Mouse (Mus musculus): ENCODE results near the gene Elk4. TPM values are rescaled to one million over a fixed set of nuclear protein-coding genes. Genes with fewer than 3 reads are reported as not detected.

Gene Elk4
- polyA plus RNA-seq, 1 experiment from 2014 or later = 22.0 TPM

DNA sequence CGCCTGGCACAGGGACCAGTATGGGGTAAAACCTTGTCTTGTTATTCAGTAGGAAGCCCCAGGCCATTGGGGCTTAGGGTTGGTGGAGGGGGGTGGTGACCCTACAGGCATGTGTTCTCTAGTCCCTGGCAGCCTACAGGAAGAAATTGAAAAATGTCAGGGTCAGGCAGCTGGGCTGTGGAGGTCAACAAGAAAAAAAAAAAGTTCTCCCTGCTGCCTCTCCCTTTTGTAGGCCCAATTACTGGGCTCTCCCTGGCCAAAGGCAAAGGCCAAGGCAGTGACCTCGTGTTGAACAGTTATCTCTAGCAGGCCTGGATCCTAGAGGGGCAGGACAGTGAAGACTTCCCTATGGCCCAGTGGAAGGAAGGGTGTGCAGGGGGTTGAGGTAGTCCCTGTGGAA is 26.9 kb upstream of the Elk4 start:
- H3K4me1 ChIP-seq (replicated peaks; ENCODE audit: insufficient read depth, low read length) = no peaks in the 10 kb centered on the region
- H3K9me3 ChIP-seq (replicated peaks; ENCODE audit: low read length) = no peaks in the 10 kb centered on the region
- ATAC-seq (replicated peaks; ENCODE audit: low FRiP score, low read depth) (no peak), DNase-seq (ENCODE audit: low spot score) (no peak)
- H3K4me3 ChIP-seq (replicated peaks; ENCODE audit: low read depth, low read length) = no peak overlapping the region
- WGBS = 44% methylated on average over 2 of the region's 2 CpGs
- TF ChIP-seq CTCF (IDR thresholded peaks at IDR 0.05; ENCODE audit: low read depth) = no peak
- H3K27me3 ChIP-seq (ENCODE audit: insufficient read depth, low read length) = no peaks in the 10 kb centered on the region
- H3K27ac ChIP-seq = no peak overlapping the region
- H3K4me2 ChIP-seq (ENCODE audit: low read length) = no peak overlapping the region
- no peak overlapping the region for H3K9ac ChIP-seq (ENCODE audit: low read depth, low read length)
- H3K36me3 ChIP-seq (ENCODE audit: insufficient read depth, low read length) = no peaks in the 10 kb centered on the region

DNA sequence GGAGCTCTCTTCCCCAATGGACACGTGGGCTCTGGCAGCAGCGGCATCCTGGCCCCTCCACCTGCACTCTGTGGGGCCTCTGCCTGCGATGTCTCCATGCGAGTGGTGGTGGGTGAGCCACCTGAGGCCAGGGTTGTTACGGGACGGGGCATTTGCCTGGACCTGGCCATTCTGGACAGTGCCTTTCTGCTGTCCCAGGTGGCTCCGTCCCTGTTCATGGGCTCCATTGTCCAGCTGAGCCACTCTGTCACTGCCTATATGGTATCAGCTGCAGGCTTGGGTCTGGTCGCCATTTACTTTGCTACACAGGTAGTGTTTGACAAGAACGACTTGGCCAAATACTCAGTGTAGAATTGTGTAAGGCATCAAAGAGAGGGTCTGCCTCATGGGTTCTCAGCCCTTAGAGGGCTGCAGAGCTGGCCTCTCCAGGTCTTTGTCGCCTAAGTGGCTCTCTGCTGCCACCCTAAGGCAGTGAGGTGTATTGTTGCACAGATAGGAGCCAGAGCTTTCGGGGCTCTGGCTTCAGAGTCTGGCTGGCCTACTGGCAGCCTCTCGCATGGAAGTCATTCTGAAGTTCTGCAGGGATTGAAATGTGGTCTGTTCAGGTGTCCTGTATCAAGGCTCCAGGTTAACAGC is 25.9 kb upstream of the Elk4 start:
- no peak; the same call in 1 of the 2 replicates for ATAC-seq (replicated peaks; ENCODE audit: low FRiP score, low read depth)
- Histone ChIP-seq H3K9ac (ENCODE audit: low read depth, low read length) (no peak overlapping the region), H3K36me3 (ENCODE audit: insufficient read depth, low read length) (no peaks in the 10 kb centered on the region), H3K9me3 (replicated peaks; ENCODE audit: low read length) (no peaks in the 10 kb centered on the region), H3K27ac (no peak overlapping the region), H3K4me3 (replicated peaks; ENCODE audit: low read depth, low read length) (no peak overlapping the region), H3K27me3 (ENCODE audit: insufficient read depth, low read length) (no peaks in the 10 kb centered on the region), H3K4me1 (replicated peaks; ENCODE audit: insufficient read depth, low read length) (no peaks in the 10 kb centered on the region), H3K4me2 (ENCODE audit: low read length) (no peak overlapping the region)
- DNase-seq (ENCODE audit: low spot score) = peak; percentile 78
- peak; percentile 89 for TF ChIP-seq CTCF (IDR thresholded peaks at IDR 0.05; ENCODE audit: low read depth)
- WGBS = 55% methylated on average over 12 of the region's 12 CpGs

DNA sequence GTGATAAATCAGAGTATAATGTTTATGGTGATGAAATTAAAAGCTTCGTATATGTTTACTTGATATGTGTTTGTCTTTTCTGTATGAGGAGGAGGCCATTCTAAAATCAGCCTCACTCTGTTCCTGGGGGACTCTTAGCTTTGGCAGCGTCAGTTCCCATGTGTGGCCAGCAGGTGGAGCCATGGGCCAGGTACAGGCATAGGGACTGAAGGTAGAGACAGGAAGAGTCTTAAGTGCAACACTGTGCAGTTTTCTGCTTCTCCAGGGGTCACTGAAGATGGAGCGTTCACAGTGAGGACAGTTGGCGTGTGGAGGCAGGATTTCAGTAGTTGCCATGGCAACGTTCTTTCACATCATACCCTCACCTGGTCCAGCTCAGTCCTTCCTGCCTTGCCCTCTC is 24.5 kb upstream of the Elk4 start:
- Histone ChIP-seq H3K4me1 (replicated peaks; ENCODE audit: insufficient read depth, low read length) (no peaks in the 10 kb centered on the region), H3K4me3 (replicated peaks; ENCODE audit: low read depth, low read length) (no peak overlapping the region), H3K9ac (ENCODE audit: low read depth, low read length) (no peak overlapping the region), H3K27ac (no peak overlapping the region), H3K36me3 (ENCODE audit: insufficient read depth, low read length) (no peaks in the 10 kb centered on the region), H3K4me2 (ENCODE audit: low read length) (no peak overlapping the region), H3K9me3 (replicated peaks; ENCODE audit: low read length) (no peaks in the 10 kb centered on the region), H3K27me3 (ENCODE audit: insufficient read depth, low read length) (no peaks in the 10 kb centered on the region)
- peak; percentile 78 for DNase-seq (ENCODE audit: low spot score)
- 9% methylated on average over 5 of the region's 5 CpGs for WGBS
- peak; percentile 95 for TF ChIP-seq CTCF (IDR thresholded peaks at IDR 0.05; ENCODE audit: low read depth)
- peak; percentile 67 for ATAC-seq (replicated peaks; ENCODE audit: low FRiP score, low read depth)

DNA sequence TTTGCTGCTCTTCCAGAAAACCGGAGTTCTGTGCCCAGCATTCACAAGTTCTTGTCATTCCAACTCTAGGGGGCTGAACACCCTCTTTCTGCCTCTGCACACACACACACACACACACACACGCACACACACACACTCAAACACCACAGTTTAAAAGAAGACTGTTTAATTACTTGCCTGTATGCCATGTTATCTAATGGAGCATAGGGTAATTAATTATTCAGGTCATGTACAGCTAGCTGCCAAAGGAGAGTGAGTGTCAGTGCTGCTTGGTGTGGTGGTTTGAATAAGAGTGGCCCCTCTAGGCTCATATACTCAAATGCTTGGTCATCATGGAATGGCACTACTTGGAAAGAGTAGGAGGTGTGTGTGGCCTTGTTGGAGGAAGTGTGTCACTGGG is 23.6 kb upstream of the Elk4 start:
- H3K36me3 ChIP-seq (ENCODE audit: insufficient read depth, low read length) = no peaks in the 10 kb centered on the region
- no peak overlapping the region for H3K4me3 ChIP-seq (replicated peaks; ENCODE audit: low read depth, low read length)
- no peak for ATAC-seq (replicated peaks; ENCODE audit: low FRiP score, low read depth)
- H3K27me3 ChIP-seq (ENCODE audit: insufficient read depth, low read length) = no peaks in the 10 kb centered on the region
- H3K4me2 ChIP-seq (ENCODE audit: low read length) = no peak overlapping the region
- WGBS = 77% methylated on average over 2 of the region's 2 CpGs
- H3K9ac ChIP-seq (ENCODE audit: low read depth, low read length) = no peak overlapping the region
- H3K4me1 ChIP-seq (replicated peaks; ENCODE audit: insufficient read depth, low read length) = no peaks in the 10 kb centered on the region
- TF ChIP-seq CTCF (IDR thresholded peaks at IDR 0.05; ENCODE audit: low read depth) = no peak
- no peak overlapping the region for H3K27ac ChIP-seq
- no peaks in the 10 kb centered on the region for H3K9me3 ChIP-seq (replicated peaks; ENCODE audit: low read length)
- no peak for DNase-seq (ENCODE audit: low spot score)

DNA sequence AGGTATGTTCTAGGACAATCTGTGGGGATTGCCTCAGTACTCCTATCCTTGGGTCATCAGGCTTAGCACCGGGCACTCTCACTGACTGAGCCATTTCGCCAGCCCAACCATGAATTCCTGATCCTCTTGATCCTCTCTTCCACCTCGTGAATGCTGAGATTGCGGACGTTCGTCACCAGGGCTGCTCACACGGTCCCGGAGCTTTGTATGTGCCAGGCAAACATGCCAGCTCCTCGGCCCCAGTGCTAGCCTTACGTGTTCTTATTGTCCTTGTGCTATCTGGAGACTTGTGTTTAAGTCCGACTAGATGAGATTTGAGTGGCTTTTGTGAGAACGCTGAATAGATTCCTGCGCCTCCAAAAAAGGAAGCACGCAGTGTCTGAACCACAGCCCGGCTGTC is 20.0 kb upstream of the Elk4 start:
- no peak for ATAC-seq (replicated peaks; ENCODE audit: low FRiP score, low read depth)
- TF ChIP-seq CTCF (IDR thresholded peaks at IDR 0.05; ENCODE audit: low read depth) = no peak
- no peak overlapping the region for H3K4me3 ChIP-seq (replicated peaks; ENCODE audit: low read depth, low read length)
- H3K4me1 ChIP-seq (replicated peaks; ENCODE audit: insufficient read depth, low read length) = no peaks in the 10 kb centered on the region
- H3K27ac ChIP-seq = no peak overlapping the region
- WGBS = 77% methylated on average over 15 of the region's 15 CpGs
- H3K4me2 ChIP-seq (ENCODE audit: low read length) = no peak overlapping the region
- H3K9ac ChIP-seq (ENCODE audit: low read depth, low read length) = no peak overlapping the region
- no peaks in the 10 kb centered on the region for H3K36me3 ChIP-seq (ENCODE audit: insufficient read depth, low read length)
- no peak for DNase-seq (ENCODE audit: low spot score)
- H3K27me3 ChIP-seq (ENCODE audit: insufficient read depth, low read length) = no peaks in the 10 kb centered on the region
- no peaks in the 10 kb centered on the region for H3K9me3 ChIP-seq (replicated peaks; ENCODE audit: low read length)

DNA sequence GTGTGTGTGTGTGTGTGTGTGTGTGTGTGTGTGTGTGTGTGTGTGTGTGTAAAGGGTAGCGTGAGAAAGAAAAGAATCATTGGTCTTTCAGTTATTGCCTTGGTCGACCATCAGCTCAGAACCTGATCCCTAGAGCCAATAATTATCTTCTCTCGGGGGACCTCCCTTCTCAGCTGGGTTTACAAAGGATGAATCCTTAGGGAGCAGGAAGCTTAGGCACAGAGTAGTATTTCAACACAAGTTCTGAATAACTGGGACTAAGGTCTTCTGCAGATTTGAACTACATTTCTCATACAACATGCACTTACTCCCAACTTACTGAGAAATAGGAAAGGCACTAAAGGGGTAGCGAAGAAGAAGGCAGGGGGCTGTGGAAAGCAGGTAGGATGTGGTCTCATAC is 17.9 kb upstream of the Elk4 start:
- Histone ChIP-seq H3K4me3 (replicated peaks; ENCODE audit: low read depth, low read length) (no peak overlapping the region), H3K9ac (ENCODE audit: low read depth, low read length) (no peak overlapping the region), H3K4me2 (ENCODE audit: low read length) (no peak overlapping the region), H3K4me1 (replicated peaks; ENCODE audit: insufficient read depth, low read length) (no peaks in the 10 kb centered on the region), H3K9me3 (replicated peaks; ENCODE audit: low read length) (no peaks in the 10 kb centered on the region), H3K27me3 (ENCODE audit: insufficient read depth, low read length) (no peaks in the 10 kb centered on the region), H3K27ac (no peak overlapping the region), H3K36me3 (ENCODE audit: insufficient read depth, low read length) (no peaks in the 10 kb centered on the region)
- no peak for ATAC-seq (replicated peaks; ENCODE audit: low FRiP score, low read depth)
- WGBS = 62% methylated on average over 4 of the region's 4 CpGs
- DNase-seq (ENCODE audit: low spot score) = no peak
- TF ChIP-seq CTCF (IDR thresholded peaks at IDR 0.05; ENCODE audit: low read depth) = no peak

All from kidney, postnatal 0 days (tissue).